Comparison of ENCODE assay signal across 13 mouse cellular contexts in the genomic region with DNA sequence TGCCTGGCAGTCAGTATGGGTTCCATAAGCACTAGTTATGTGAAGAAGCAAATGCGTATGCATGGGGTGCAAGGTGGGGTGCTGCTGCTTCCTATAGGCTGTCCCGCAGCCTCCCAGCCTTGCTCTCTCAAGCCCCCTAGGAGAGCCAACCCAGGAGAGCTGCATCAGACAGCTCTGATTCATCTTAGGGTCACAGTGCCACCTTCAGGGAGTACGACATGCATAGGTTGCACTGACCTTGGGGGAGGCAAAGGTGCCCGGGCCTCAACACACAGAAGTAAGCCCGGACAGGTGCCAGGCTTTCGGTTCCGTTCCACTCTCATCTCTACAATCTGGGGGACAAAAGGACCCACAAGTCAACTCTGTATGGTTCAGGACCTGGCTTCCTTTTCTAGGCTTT. TPM values are rescaled to one million over a fixed set of nuclear protein-coding genes. Genes with fewer than 3 reads are reported as not detected.
DNase-seq lines count a peak whose midpoint lies in the region; ATAC-seq and TF ChIP-seq lines count a peak whose summit lies in the region.
"Had no signal": no experiment of that assay in that cellular context is flagged by ENCODE, and none has a peak within 500 bp of the region (broad histone marks: within the 10 kb centered on the region; RNA-seq: fewer than 3 reads in every experiment).

No protein-coding gene starts in this region.

- H3K79me2 ChIP-seq in CH12.LX (replicated peaks; ENCODE audit: control insufficient read depth, extremely low read depth, insufficient read depth, poor library complexity, severe bottlenecking): no peaks in the 10 kb centered on the region

- 76% methylated on average over 7 of the region's 7 CpGs for WGBS in kidney, adult 2 months
- WGBS in liver, embryonic 14.5 days (ENCODE audit: insufficient replicate concordance): 74% methylated on average over 7 of the region's 7 CpGs

- no peak for ATAC-seq in liver, embryonic 14.5 days (ENCODE audit: insufficient read depth)

- no peak for TF ChIP-seq POLR2A in kidney, adult 2 months (IDR thresholded peaks at IDR 0.05; ENCODE audit: low read depth, low read length)
- TF ChIP-seq POLR2A in CH12.LX (IDR thresholded peaks at IDR 0.05; ENCODE audit: low read depth, low read length): no peak

- no peak overlapping the region for H3K27ac ChIP-seq in gastrocnemius, adult 2 months
- no peak overlapping the region for H3K27ac ChIP-seq in kidney, adult 2 months (ENCODE audit: insufficient read depth, low read depth, low read length)
- no peak overlapping the region for H3K27ac ChIP-seq in CH12.LX (ENCODE audit: insufficient read depth, low read depth)
- peak overlapping the region; percentile 95 for H3K27ac ChIP-seq in liver, embryonic 14.5 days

- no peaks in the 10 kb centered on the region for H3K9me3 ChIP-seq in CH12.LX (replicated peaks; ENCODE audit: low read length)
- no peaks in the 10 kb centered on the region for H3K9me3 ChIP-seq in liver, embryonic 14.5 days (ENCODE audit: control insufficient read depth, low read length)

- H3K27me3 ChIP-seq in kidney, adult 2 months (replicated peaks; ENCODE audit: control insufficient read depth, insufficient read depth, low read length): no peaks in the 10 kb centered on the region
- H3K27me3 ChIP-seq in CH12.LX (replicated peaks): no peaks in the 10 kb centered on the region
- H3K27me3 ChIP-seq in liver, embryonic 14.5 days (ENCODE audit: control insufficient read depth, insufficient read depth, low read length): no peaks in the 10 kb centered on the region

- in situ Hi-C loops in CH12.LX (cut with MboI; ENCODE audit: low pct_ligation_motif_present, low pct_unique_long_range_greater_than_20kb, low sequenced_read_pairs): no loop called here

- peak; percentile 38 for DNase-seq in gastrocnemius, adult 2 months
- DNase-seq in gastrocnemius, postnatal 25 days: no peak
- no peak for DNase-seq in kidney, adult 2 months
- no peak for DNase-seq in kidney, adult 8-10 months
- peak; percentile 62 for DNase-seq in CH12.LX (ENCODE audit: extremely low read depth)
- DNase-seq in liver, embryonic 14.5 days (ENCODE audit: low read depth in 3 of 3, low spot score in 3 of 3): no peak
- DNase-seq in thymus, postnatal 14 days: no peak
- DNase-seq in thymus, postnatal 10 days (ENCODE audit: low spot score in 2 of 2): no peak
- DNase-seq: adrenal gland, postnatal 25 days; cerebellum, adult 9-11 months; kidney, postnatal 10 days; lung, embryonic 14.5 days; thymus, adult 2 months had no signal

- no peak overlapping the region for H3K4me2 ChIP-seq in CH12.LX (ENCODE audit: insufficient read depth, low read depth, poor library complexity, severe bottlenecking)
- no peak overlapping the region for H3K4me2 ChIP-seq in liver, embryonic 14.5 days (ENCODE audit: low read depth)
- H3K4me2 ChIP-seq: lung, embryonic 14.5 days had no signal

- dilution Hi-C loops in CH12.LX (cut with MboI; ENCODE audit: extremely low pct_ligation_motif_present, extremely low pct_unique_long_range_greater_than_20kb, low sequenced_read_pairs): no loop called here

- no peak for TF ChIP-seq EP300 in CH12.LX (IDR thresholded peaks at IDR 0.05; ENCODE audit: low read length)
- TF ChIP-seq EP300 in liver, embryonic 14.5 days (IDR thresholded peaks at IDR 0.05; ENCODE audit: low read depth): no peak

- no peak overlapping the region for H3K4me3 ChIP-seq in gastrocnemius, adult 2 months
- no peak overlapping the region for H3K4me3 ChIP-seq in kidney, adult 2 months (ENCODE audit: insufficient read depth, low read depth, low read length)
- H3K4me3 ChIP-seq in CH12.LX (replicated peaks in 1 of 3; ENCODE audit: low read depth in 2 of 3, low read length in 2 of 3, poor library complexity in 1 of 3): no peak overlapping the region
- no peak overlapping the region for H3K4me3 ChIP-seq in liver, embryonic 14.5 days (ENCODE audit: insufficient read depth in 1 of 2, low read depth in 2 of 2, low read length in 2 of 2)

- no peaks in the 10 kb centered on the region for H3K36me3 ChIP-seq in kidney, adult 2 months (ENCODE audit: control insufficient read depth, insufficient read depth, low read length)
- H3K36me3 ChIP-seq in CH12.LX (replicated peaks in 1 of 2; ENCODE audit: control insufficient read depth in 1 of 2, insufficient read depth in 1 of 2, low read length in 1 of 2): no peaks in the 10 kb centered on the region
- no peaks in the 10 kb centered on the region for H3K36me3 ChIP-seq in liver, embryonic 14.5 days (replicated peaks; ENCODE audit: control insufficient read depth, insufficient read depth, low read depth)

- H3K9ac ChIP-seq in CH12.LX (ENCODE audit: insufficient read depth, low read depth): no peak overlapping the region
- H3K9ac ChIP-seq in liver, embryonic 14.5 days (replicated peaks): peak overlapping the region; percentile 29
- H3K9ac ChIP-seq: lung, embryonic 14.5 days had no signal

- TF ChIP-seq RAD21 in CH12.LX (IDR thresholded peaks at IDR 0.05; ENCODE audit: low read depth, low read length): peak; percentile 93

- intact Hi-C loops in gastrocnemius, adult 2 months (cut with DNase I): loop anchor here (2.0 kb wide), 1 partner anchor 185 kb away; no protein-coding TSS in a partner anchor

- peak; percentile 55 for TF ChIP-seq CTCF in gastrocnemius, adult 2 months (IDR thresholded peaks at IDR 0.05)
- peak; percentile 62 for TF ChIP-seq CTCF in kidney, adult 2 months (conservative IDR thresholded peaks at IDR 0.05; ENCODE audit: insufficient read depth, insufficient read length, low read depth, low read length)
- peak in 1 of 2 experiments; percentile 89; a peak in 2 of 4 replicates for TF ChIP-seq CTCF in CH12.LX (conservative IDR thresholded peaks at IDR 0.05 in 1 of 2, IDR thresholded peaks at IDR 0.05 in 1 of 2; ENCODE audit: low read depth in 2 of 2, low read length in 2 of 2)
- TF ChIP-seq CTCF in liver, embryonic 14.5 days (IDR thresholded peaks at IDR 0.05; ENCODE audit: low read depth): peak; percentile 56

- H3K4me1 ChIP-seq in kidney, adult 2 months (ENCODE audit: control insufficient read depth, insufficient read depth, low read length): no peaks in the 10 kb centered on the region
- H3K4me1 ChIP-seq in CH12.LX (ENCODE audit: control insufficient read depth in 1 of 2, insufficient read depth in 2 of 2): peaks cover 5 to 36% of the 10 kb centered on the region in 2 experiments
- H3K4me1 ChIP-seq in liver, embryonic 14.5 days (replicated peaks; ENCODE audit: control insufficient read depth in 2 of 2, insufficient read depth in 2 of 2, low read length in 1 of 2): peaks cover 80 to 92% of the 10 kb centered on the region in 2 experiments

TF ChIP-seq in CH12.LX, 34 proteins besides CTCF, POLR2A, EP300 and RAD21:
- TF ChIP-seq MXI1 (IDR thresholded peaks at IDR 0.05; ENCODE audit: low read depth, low read length) (no peak), HCFC1 (IDR thresholded peaks at IDR 0.05; ENCODE audit: low read depth, low read length) (no peak), TCF12 (IDR thresholded peaks at IDR 0.05; ENCODE audit: low read depth, low read length) (no peak), JUND (conservative IDR thresholded peaks at IDR 0.05; ENCODE audit: low read depth, low read length) (no peak), POLR2AphosphoS2 (IDR thresholded peaks at IDR 0.05; ENCODE audit: low read depth, low read length) (no peak), NRF1 (IDR thresholded peaks at IDR 0.05; ENCODE audit: low read depth, low read length) (no peak), RCOR1 (conservative IDR thresholded peaks at IDR 0.05; ENCODE audit: low read depth, low read length) (no peak), SMC3 (IDR thresholded peaks at IDR 0.05; ENCODE audit: low read depth, low read length) (peak; percentile 95), CHD2 (IDR thresholded peaks at IDR 0.05; ENCODE audit: low read length) (no peak), TBP (conservative IDR thresholded peaks at IDR 0.05; ENCODE audit: low read depth, low read length) (no peak), IRF4 (IDR thresholded peaks at IDR 0.05; ENCODE audit: low read depth, low read length) (peak; percentile 24; the same call in 1 of the 2 replicates), MYC (IDR thresholded peaks at IDR 0.05; ENCODE audit: low read depth, low read length) (no peak), ZC3H11A (IDR thresholded peaks at IDR 0.05; ENCODE audit: low read depth, low read length) (peak; percentile 83), PAX5 (IDR thresholded peaks at IDR 0.05; ENCODE audit: low read length) (no peak), MAFK (IDR thresholded peaks at IDR 0.05; ENCODE audit: insufficient replicate concordance, low read length) (no peak), ELF1 (IDR thresholded peaks at IDR 0.05; ENCODE audit: low read depth, low read length) (no peak), ZNF384 (IDR thresholded peaks at IDR 0.05; ENCODE audit: low read depth, low read length) (no peak)

RNA-seq across cellular contexts. Expression of gene Ackr3, which starts 41.8 kb away (rescaled TPM):
- 10 to 100 TPM; 10.7 to 17.2 TPM for total RNA-seq in gastrocnemius, adult 2 months (2021)
- total RNA-seq in gastrocnemius, postnatal 25 days (2021): 10 to 100 TPM; 10.5 to 13.2 TPM
- polyA plus RNA-seq in kidney, adult 2 months (2012; rRNA removed): 128 and 172 TPM in 2 replicates
- total RNA-seq in CH12.LX (2012; rRNA removed) (10.1 and 13.1 TPM in 2 replicates), CH12.LX (2014; rRNA removed) (18.0 and 23.1 TPM in 2 replicates)
- 25.6 and 34.4 TPM in 2 replicates for polyA plus RNA-seq in CH12.LX (2012; ENCODE audit: insufficient read length, low read depth)
- polyA plus RNA-seq in liver, embryonic 14.5 days (2012; rRNA removed): 3.3 and 3.7 TPM in 2 replicates
- polyA plus RNA-seq in liver, embryonic 14.5 days (2014; fragmentation: Nextera tagmentation; extraction: Ambion mirVana): 1.9 and 2.1 TPM in 2 replicates

Comparison
In these comparisons a context has a peak if more than half of its experiments do, and no peak if none do; other contexts are left out.
1. DNase-seq: peak in gastrocnemius, adult 2 months (single experiment) and CH12.LX (single experiment); none in gastrocnemius, postnatal 25 days (single experiment), kidney, adult 2 months (single experiment), kidney, adult 8-10 months (0 of 2), liver, embryonic 14.5 days (0 of 3), thymus, postnatal 14 days (single experiment) and thymus, postnatal 10 days (0 of 2).